Comparison of ENCODE assay signal across 12 mouse cellular contexts in genomic region chr4:101669161-101669560, GRCm38 (mm10). TPM values are rescaled to one million over a fixed set of nuclear protein-coding genes. Genes with fewer than 3 reads are reported as not detected.
"Had no signal": no experiment of that assay in that cellular context is flagged by ENCODE, and none has a peak within 500 bp of the region (broad histone marks: within the 10 kb centered on the region; RNA-seq: fewer than 3 reads in every experiment).

No protein-coding gene starts in this region.

- H3K4me3 ChIP-seq: kidney, embryonic 15.5 days; left cerebral cortex, adult 2 months; limb, embryonic 10.5 days; midbrain, embryonic 13.5 days; neural tube, embryonic 12.5 days had no signal

- H3K4me2 ChIP-seq: kidney, embryonic 15.5 days; midbrain, embryonic 13.5 days; neural tube, embryonic 12.5 days had no signal

- H3K27me3 ChIP-seq: kidney, embryonic 15.5 days; midbrain, embryonic 13.5 days; neural tube, embryonic 12.5 days had no signal

- H3K9ac ChIP-seq: kidney, embryonic 15.5 days; liver, embryonic 14.5 days; midbrain, embryonic 13.5 days; neural tube, embryonic 12.5 days had no signal

- H3K4me1 ChIP-seq: kidney, embryonic 15.5 days; midbrain, embryonic 13.5 days; neural tube, embryonic 12.5 days had no signal

- DNase-seq: kidney, adult 11 months; lung, adult 2 months; lung, postnatal 14 days; right cerebral cortex, postnatal 14 days; thymus, postnatal 14 days had no signal

- ATAC-seq: midbrain, embryonic 13.5 days had no signal

- H3K36me3 ChIP-seq: limb, embryonic 10.5 days; midbrain, embryonic 13.5 days; neural tube, embryonic 12.5 days had no signal

- H3K9me3 ChIP-seq: kidney, embryonic 15.5 days; limb, embryonic 10.5 days; midbrain, embryonic 13.5 days had no signal

- H3K27ac ChIP-seq: kidney, embryonic 15.5 days; left cerebral cortex, adult 2 months; limb, embryonic 10.5 days; liver, embryonic 14.5 days; midbrain, embryonic 13.5 days; neural tube, embryonic 12.5 days had no signal

RNA-seq across cellular contexts. Expression of gene Lepr, which starts 48.0 kb away (rescaled TPM):
- total RNA-seq: neutrophil, adult 5-6 weeks had no signal
